Mouse (Mus musculus) stomach, embryonic 15.5 days (tissue): ENCODE data around the gene Daglb. TPM values are rescaled to one million over a fixed set of nuclear protein-coding genes. Genes with fewer than 3 reads are reported as not detected.

Experiments
- ATAC-seq: fragments of 200-750 bp; cut with Nextera tagmentation; 2 replicates; pipeline ENCODE4 v1.8.0; 2017; ENCODE audit warnings: low read depth, moderate number of reproducible peaks, moderate TSS enrichment; ENCODE audit not compliant: insufficient read depth, low FRiP score
- H3K27ac ChIP-seq: fragments of 300-500 bp; sonication (generic); 2 replicates; pipeline ENCODE4 v1.5.1; 2015; ENCODE audit warnings: mild to moderate bottlenecking, inconsistent platforms
- H3K27me3 ChIP-seq: fragments of 300-500 bp; sonication (generic); replicated peaks from 2 replicates; pipeline ENCODE4 v1.6.1; 2015; ENCODE audit warnings: inconsistent platforms
- H3K36me3 ChIP-seq: fragments of 300-500 bp; sonication (generic); 2 replicates; pipeline ENCODE4 v1.6.1; 2015; ENCODE audit warnings: inconsistent platforms
- H3K4me1 ChIP-seq: fragments of 300-500 bp; sonication (generic); 2 replicates; pipeline ENCODE4 v1.6.1; 2015; ENCODE audit warnings: inconsistent platforms
- H3K4me2 ChIP-seq: fragments of 300-500 bp; sonication (generic); 2 replicates; pipeline ENCODE4 v1.6.1; 2015; ENCODE audit warnings: mild to moderate bottlenecking, inconsistent platforms
- H3K4me3 ChIP-seq: fragments of 300-500 bp; sonication (generic); replicated peaks from 2 replicates; pipeline ENCODE4 v1.5.1; 2015; ENCODE audit warnings: inconsistent platforms
- H3K9ac ChIP-seq: fragments of 300-500 bp; sonication (generic); 2 replicates; pipeline ENCODE4 v1.6.1; 2015; ENCODE audit warnings: inconsistent platforms
- H3K9me3 ChIP-seq: fragments of 300-500 bp; sonication (generic); 2 replicates; pipeline ENCODE4 v1.6.1; 2016; ENCODE audit warnings: inconsistent platforms
- WGBS: fragments of 180-500 bp; shearing (Covaris S2); methylation state at CpG from one replicate; pipeline ENCODE4 v1.1.7; 2015; 5-methylcytosine and 5-hydroxymethylcytosine counted together
- polyA plus RNA-seq: library from polyadenylated mRNA; unstranded; fragments of >200 nt; fragmentation: Nextera tagmentation; extraction: Ambion mirVana; gene quantifications from 2 replicates; pipeline ENCODE4 v1.2.1, GENCODE M21; 2015

Gene Daglb
- polyA plus RNA-seq, 1 experiment from 2014 or later = 11.3 TPM

DNA sequence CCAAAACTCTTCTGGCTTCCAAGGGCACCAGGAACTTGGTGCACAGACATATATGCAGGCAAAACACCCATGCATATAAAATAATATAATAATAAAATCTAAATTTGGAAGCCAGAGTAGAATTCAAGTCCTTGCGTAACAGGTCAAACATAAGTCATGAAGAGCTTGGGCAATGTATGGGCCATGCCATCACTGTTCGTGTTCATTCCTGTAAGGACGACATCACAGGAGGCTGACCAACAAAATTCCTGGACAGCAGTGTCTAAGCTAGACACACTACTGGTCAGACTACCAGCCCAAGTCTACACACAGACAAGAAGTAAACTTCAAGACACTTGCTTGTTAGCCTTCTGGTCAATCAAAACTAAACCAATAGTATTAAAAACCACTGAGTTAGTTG is 58.5 kb downstream of the Daglb start:
- H3K9ac ChIP-seq = no peak overlapping the region
- H3K4me1 ChIP-seq = peaks cover 41% of the 10 kb centered on the region
- H3K9me3 ChIP-seq = no peaks in the 10 kb centered on the region
- no peak overlapping the region for H3K27ac ChIP-seq
- no peak overlapping the region for H3K4me2 ChIP-seq
- H3K27me3 ChIP-seq = no peaks in the 10 kb centered on the region
- no peak for ATAC-seq
- H3K4me3 ChIP-seq = no peak overlapping the region
- no peaks in the 10 kb centered on the region for H3K36me3 ChIP-seq
- WGBS = 85% methylated on average over 3 of the region's 3 CpGs

DNA sequence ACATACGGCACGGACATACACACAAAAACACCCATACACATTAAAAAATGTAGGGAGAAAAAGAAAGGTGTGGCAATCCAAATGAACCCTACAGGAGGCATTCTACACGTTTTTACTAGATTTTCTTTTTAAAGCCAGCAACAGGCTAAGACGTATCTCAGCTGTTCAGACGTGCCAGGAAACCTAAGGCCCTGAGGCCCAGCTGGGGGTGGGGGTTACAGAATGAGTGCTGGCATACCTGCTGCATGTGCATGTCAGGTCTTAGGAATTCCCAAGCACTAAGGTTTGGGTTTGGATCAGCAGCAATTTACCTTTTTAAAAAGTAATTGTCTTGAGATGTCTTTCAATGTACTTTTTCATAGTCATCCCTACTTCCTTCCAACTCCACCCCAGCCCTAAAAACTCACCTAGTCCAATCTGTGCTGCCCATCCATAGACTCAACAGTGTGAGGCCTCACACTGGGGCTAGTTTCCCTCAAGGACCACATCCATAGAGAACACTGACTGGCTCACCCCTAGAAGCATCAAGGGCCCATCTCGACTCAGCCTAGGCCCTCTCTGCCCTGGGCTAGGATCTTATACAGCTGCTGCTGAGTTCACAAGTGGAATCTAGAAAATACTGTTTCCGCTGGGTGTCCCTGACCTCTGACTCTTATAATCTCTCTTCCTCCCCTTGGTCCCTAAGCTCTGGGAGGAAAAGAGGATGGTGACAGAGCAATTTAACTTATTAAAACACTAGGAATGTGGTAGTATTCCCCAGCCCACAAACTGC is 61.3 kb downstream of the Daglb start:
- WGBS = 37% methylated on average over 7 of the region's 7 CpGs
- Histone ChIP-seq H3K4me1 (peaks cover 22% of the 10 kb centered on the region), H3K4me2 (peak overlapping the region; percentile 84), H3K9ac (peak overlapping the region; percentile 35; the same call in 1 of the 2 replicates), H3K27ac (peak overlapping the region; percentile 65), H3K36me3 (no peaks in the 10 kb centered on the region), H3K9me3 (no peaks in the 10 kb centered on the region), H3K4me3 (peak overlapping the region; percentile 75), H3K27me3 (no peaks in the 10 kb centered on the region)
- no peak for ATAC-seq

DNA sequence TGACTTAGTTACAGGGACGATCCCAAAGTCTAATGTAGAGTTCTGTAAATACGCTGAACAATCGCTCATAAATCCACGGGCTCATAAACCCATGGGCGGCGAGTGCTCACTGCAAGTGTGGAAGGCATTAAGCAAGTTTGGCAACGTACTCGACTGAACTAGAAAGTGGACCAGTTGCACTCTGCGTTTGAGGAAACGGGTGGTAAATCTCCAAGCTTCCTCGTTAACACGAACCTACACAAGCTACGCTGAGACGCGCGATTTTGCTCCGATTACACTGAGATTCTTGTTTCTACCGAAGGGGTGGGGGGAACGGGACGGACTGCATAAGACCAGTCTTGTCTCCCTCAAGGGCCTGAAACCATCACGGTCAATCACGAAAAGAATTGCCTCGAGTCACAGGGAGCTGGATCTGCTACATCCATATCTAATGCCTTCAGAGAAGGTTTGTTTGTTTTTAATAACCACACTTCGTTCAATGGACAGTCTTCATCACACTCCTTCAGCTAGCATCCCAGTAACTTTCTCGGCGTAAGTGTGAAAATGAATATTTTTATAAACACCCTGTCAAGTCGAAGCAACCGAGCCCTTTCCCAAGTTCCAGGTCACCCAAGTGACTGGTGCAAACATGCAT is 62.4 kb downstream of the Daglb start:
- Histone ChIP-seq H3K27me3 (no peaks in the 10 kb centered on the region), H3K27ac (peak overlapping the region; percentile 95), H3K36me3 (no peaks in the 10 kb centered on the region), H3K4me2 (peak overlapping the region; percentile 84), H3K9me3 (no peaks in the 10 kb centered on the region), H3K9ac (peak overlapping the region; percentile 95), H3K4me1 (peaks cover 16% of the 10 kb centered on the region), H3K4me3 (peak overlapping the region; percentile 75)
- WGBS = under 1% methylated on average over 28 of the region's 28 CpGs
- no peak for ATAC-seq

- Histone ChIP-seq H3K27ac (peak within 1 kb of the TSS; percentile 95), H3K4me3 (peak within 1 kb of the TSS; percentile 75), H3K27me3 (no peaks in the 10 kb centered on the region), H3K4me1 (peaks cover 16% of the 10 kb centered on the region), H3K4me2 (peak within 1 kb of the TSS; percentile 84), H3K9me3 (no peaks in the 10 kb centered on the region), H3K9ac (peak within 1 kb of the TSS; percentile 95), H3K36me3 (no peaks in the 10 kb centered on the region)
- WGBS = under 1% methylated on average over 97 of the region's 105 CpGs
- peak; percentile 96 for ATAC-seq
Measured at GRCm38 (mm10) chr5:143527486-143528307, 63.3 kb downstream of the Daglb start, which contains the start of gene Rac1. Rac1 (minus strand) TSS chr5:143528036.

DNA sequence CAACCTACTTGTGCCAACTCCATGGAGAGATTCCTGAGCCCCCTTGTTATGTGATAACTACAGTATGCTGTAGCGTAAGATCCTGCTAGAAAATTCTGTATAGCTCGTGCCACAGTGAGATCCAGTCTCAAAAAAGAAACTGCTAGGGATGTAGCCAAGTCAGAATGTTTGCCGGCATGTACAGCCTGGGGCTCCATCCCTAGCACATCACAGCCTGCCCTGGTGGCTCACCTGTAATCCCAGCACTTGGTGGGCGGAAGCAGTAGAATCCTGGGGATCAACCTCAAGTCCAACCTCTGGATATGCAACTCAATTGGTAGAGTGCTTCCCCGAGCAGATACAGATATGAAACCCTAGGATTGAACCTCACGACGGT is 63.9 kb downstream of the Daglb start:
- peak; percentile 4 for ATAC-seq
- Histone ChIP-seq H3K9ac (peak overlapping the region; percentile 56), H3K9me3 (no peaks in the 10 kb centered on the region), H3K36me3 (no peaks in the 10 kb centered on the region), H3K27me3 (no peaks in the 10 kb centered on the region), H3K4me3 (peak overlapping the region; percentile 75), H3K4me2 (peak overlapping the region; percentile 84), H3K27ac (peak overlapping the region; percentile 95), H3K4me1 (peaks cover 16% of the 10 kb centered on the region)
- 12% methylated on average over 7 of the region's 7 CpGs for WGBS

DNA sequence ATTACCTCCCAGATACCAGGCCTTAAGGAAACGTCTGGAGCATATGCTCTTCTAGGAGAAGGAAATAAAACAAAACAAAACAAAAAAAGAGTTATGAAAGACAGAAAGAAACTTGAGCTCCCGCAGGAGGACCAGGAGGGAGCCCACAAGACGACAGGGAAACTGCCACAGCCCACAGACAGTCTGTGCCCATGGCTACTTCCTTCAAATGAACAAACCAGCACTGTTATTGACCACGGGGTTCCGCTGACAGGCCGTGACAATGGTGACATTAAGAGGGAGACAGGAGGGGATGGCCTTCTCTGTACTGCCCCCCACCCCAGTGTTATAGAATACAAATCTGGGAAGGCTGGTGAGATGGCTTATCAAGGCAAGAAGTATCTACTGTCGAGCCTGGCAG is 66.3 kb downstream of the Daglb start:
- H3K4me2 ChIP-seq = no peak overlapping the region
- ATAC-seq = no peak
- H3K27ac ChIP-seq = no peak overlapping the region
- no peaks in the 10 kb centered on the region for H3K36me3 ChIP-seq
- no peak overlapping the region for H3K4me3 ChIP-seq
- H3K4me1 ChIP-seq = peaks cover 6% of the 10 kb centered on the region; the same call in 1 of the 2 replicates
- no peak overlapping the region for H3K9ac ChIP-seq
- H3K9me3 ChIP-seq = no peaks in the 10 kb centered on the region
- no peaks in the 10 kb centered on the region for H3K27me3 ChIP-seq
- 54% methylated on average over 7 of the region's 7 CpGs for WGBS

- no peak for ATAC-seq
- WGBS = 86% methylated on average over 4 of the region's 4 CpGs
- no peak overlapping the region for H3K9ac ChIP-seq
- no peak overlapping the region for H3K4me2 ChIP-seq
- H3K4me3 ChIP-seq = no peak overlapping the region
- no peaks in the 10 kb centered on the region for H3K9me3 ChIP-seq
- no peak overlapping the region for H3K27ac ChIP-seq
- no peaks in the 10 kb centered on the region for H3K4me1 ChIP-seq
- H3K36me3 ChIP-seq = no peaks in the 10 kb centered on the region
- H3K27me3 ChIP-seq = no peaks in the 10 kb centered on the region
Measured at GRCm38 (mm10) chr5:143534922-143535321, 70.5 kb downstream of the Daglb start.

DNA sequence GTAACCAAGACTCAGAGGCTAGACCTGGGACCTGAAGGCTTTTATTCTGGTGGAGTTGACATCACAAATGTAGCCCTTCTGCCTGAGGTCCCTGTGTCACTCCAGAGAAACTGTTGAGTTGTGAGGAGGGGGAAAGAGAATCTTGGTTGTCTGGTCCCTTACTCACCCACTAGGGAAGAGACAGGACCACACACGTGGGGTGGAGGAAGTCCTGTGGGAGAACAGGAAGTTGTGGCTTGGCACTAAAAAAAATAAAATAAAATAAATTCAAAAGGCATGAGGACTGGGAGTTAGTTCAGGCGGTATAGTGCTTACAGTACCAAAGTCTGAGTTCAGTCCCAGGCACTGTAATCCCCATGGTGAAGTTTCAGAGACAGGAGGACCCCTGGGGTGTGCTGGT is 72.6 kb downstream of the Daglb start:
- Histone ChIP-seq H3K36me3 (no peaks in the 10 kb centered on the region), H3K4me3 (no peak overlapping the region), H3K4me1 (no peaks in the 10 kb centered on the region), H3K4me2 (no peak overlapping the region), H3K9ac (no peak overlapping the region), H3K27me3 (no peaks in the 10 kb centered on the region), H3K9me3 (no peaks in the 10 kb centered on the region), H3K27ac (no peak overlapping the region)
- ATAC-seq = no peak
- 36% methylated on average over 2 of the region's 2 CpGs for WGBS

DNA sequence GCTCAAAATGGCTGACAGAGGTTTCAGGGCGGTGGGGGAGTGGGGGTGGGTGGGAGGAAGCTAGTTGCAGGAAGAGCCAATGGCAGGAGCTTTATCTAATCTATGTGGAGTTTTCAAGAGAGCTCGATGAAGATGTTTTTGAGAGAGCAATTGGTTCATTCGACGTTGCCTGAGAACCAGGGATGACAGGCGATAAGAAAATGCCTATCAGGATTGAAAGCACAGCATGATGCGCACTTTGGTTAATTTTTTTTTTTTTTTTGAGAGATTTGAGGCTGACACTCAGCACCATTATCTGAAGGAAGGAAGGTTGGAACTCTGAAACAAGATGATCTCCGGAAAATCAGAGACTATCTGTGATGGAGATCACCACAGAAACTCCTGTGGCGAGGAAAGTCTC is 74.7 kb downstream of the Daglb start:
- Histone ChIP-seq H3K4me2 (no peak overlapping the region), H3K9me3 (no peaks in the 10 kb centered on the region), H3K9ac (no peak overlapping the region), H3K4me1 (no peaks in the 10 kb centered on the region), H3K27ac (no peak overlapping the region), H3K36me3 (no peaks in the 10 kb centered on the region), H3K4me3 (no peak overlapping the region), H3K27me3 (no peaks in the 10 kb centered on the region)
- no peak for ATAC-seq
- WGBS = 82% methylated on average over 8 of the region's 8 CpGs

- no peak for ATAC-seq
Measured at GRCm38 (mm10) chr5:143547384-143547783, 83.0 kb downstream of the Daglb start.

GRCm38 (mm10) chr5:143547866-143548265 is 83.5 kb downstream of the Daglb start:
- Histone ChIP-seq H3K36me3 (no peaks in the 10 kb centered on the region), H3K27ac (peak overlapping the region; percentile 73; the same call in 1 of the 2 replicates), H3K9ac (no peak overlapping the region), H3K4me1 (peaks cover 13% of the 10 kb centered on the region; the same call in 1 of the 2 replicates), H3K4me2 (peak overlapping the region; percentile 46), H3K9me3 (no peaks in the 10 kb centered on the region), H3K27me3 (no peaks in the 10 kb centered on the region), H3K4me3 (peak overlapping the region; percentile 63)
- no peak for ATAC-seq
- 51% methylated on average over 10 of the region's 10 CpGs for WGBS

More at GRCm38 (mm10) chr5:143547384-143547783, 83.0 kb downstream of the Daglb start:
- H3K9ac ChIP-seq = no peak overlapping the region
- H3K9me3 ChIP-seq = no peaks in the 10 kb centered on the region
- no peak overlapping the region for H3K27ac ChIP-seq
- no peak overlapping the region for H3K4me2 ChIP-seq
- no peaks in the 10 kb centered on the region for H3K27me3 ChIP-seq
- WGBS = 8% methylated on average over 11 of the region's 11 CpGs
- H3K36me3 ChIP-seq = no peaks in the 10 kb centered on the region
- H3K4me3 ChIP-seq = no peak overlapping the region
- peaks cover 13% of the 10 kb centered on the region; the same call in 1 of the 2 replicates for H3K4me1 ChIP-seq
